Mouse (Mus musculus) activated CD4-positive, CD25-positive, alpha-beta regulatory T cell (primary cell): ENCODE data around the gene Clybl. TPM values are rescaled to one million over a fixed set of nuclear protein-coding genes. Genes with fewer than 3 reads are reported as not detected.

Experiments
- polyA plus RNA-seq, 2 experiments: library from polyadenylated mRNA; unstranded; fragments of 100-300 nt; shearing (Covaris generic); gene quantifications; one replicate each; pipeline ENCODE4 v1.2.1; 2017

Clybl gene
- polyA plus RNA-seq = 1 to 10 TPM; 8.6 to 9.1 TPM

DNA sequence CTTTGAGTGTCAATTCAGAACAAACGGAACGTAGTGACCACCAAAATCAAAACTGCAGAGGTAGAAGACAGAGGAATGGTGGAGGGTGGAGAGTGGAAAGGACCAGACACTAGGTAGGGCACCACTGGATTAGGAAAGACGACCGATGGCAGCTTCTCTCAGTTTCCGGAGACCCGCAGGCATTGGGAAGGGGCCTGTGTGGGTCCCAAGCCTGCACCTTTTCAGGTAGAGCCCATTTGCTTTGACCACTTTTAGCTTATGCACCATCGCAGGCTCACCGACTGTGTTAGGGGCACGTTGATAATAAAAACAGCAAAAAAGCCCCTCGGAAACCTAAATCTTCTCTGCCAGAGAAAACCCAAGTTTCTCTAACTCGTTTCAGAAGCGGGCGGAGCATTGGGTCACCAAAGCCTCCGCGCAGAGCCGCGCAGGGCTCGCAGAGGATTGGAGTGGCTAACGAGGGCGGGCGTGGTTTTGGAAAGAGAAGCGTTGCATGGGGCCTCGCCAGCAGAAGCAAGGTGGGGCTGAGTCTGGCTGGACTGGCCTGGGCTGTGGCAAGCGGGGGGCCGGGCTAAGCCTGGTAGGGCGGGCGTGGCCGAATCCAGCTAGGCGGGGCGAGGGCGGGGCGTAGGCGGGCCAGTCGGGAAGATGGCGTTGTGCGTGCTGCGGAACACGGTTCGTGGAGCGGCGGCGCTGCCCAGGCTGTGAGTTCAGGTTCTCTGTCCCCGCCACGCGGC is at the start of gene Clybl:
Clybl (plus strand) TSS at position 627 of the 737 bp plus-strand sequence.

DNA sequence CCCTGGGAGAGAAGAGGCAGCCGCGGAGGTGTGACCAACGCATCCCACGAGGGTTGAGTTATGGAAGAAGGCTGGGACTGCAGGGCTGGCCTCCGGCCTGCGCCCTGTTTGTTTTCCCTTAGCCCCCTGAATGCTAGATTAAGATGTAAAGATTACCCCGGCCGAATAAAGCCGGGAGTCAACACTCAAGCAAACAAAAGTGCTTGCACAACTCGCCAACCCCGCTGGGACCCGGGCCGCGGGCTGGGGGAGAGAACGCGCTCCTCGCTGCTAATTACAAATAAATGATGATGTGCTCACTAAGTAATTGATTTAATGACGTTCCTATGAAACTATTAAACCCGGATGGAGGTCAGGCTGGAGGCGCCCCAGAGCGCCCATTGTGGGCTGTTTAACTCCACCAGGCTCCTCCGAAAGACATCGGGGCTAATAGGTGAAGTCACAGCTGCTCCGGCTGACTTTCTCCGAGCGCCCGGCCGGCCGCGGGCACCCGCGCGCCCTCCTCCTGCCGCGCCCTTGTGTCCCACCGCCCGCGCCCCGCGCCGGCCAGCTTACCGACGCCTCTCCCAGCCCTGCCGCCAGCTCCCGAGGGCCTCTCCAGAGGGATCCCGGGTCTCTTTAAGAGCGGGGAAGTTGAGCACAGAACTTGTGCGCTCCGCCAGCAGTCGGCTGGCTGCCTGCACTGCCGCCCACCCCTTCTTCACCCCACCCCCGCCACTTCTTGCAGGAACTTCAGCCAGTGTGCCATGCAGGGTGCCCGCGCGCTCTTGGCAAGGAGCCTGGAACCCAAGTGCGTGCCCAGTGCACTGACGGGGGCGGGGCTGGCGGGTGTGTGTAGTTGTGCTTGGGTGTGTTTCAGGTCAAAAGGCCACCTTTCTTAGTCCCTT is 269.2 kb downstream of the Clybl start, which contains the start of gene Gm5089:
Gm5089 (minus strand) TSS at position 620 of the 887 bp plus-strand sequence.

Other genes starting within 250 kb of the Clybl start
- 100 to 1,000 TPM in 1 of 2 experiments, 10 to 100 TPM in 1; 56.9 to 130 TPM for gene Gpr183, start 216.5 kb upstream of the Clybl start, polyA plus RNA-seq
- not detected for gene Timm8a2, start 147.0 kb upstream of the Clybl start, polyA plus RNA-seq
- gene Tm9sf2, start 74.7 kb upstream of the Clybl start, polyA plus RNA-seq = 100 to 1,000 TPM; 159 to 188 TPM